Mouse (Mus musculus): ENCODE measurements around the gene Olfr1362.

Gene Olfr1362

DNA sequence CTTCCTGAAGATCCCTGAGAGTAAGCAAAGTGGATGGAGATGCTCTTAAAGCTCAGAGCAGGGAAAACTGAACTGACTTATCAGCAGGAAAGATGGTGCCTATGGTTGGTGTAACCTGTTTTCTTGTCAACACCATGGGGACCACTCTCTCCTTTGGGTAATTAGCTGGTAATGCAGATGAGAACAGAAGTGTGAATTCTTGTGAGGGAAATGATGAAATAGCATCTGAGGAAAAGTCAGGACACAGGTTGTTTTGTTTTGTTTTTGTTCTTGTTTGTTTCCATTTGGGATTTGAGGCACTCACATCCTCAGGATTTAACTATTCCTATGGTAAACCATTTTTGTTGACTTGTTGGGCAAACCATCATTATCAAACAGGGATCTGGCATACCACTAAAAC, at the start of gene Olfr1362:
Gene Olfr1362 (minus strand): TSS at position 101 of the 400 bp plus-strand sequence.
- DNase-seq (ENCODE audit: inconsistent age in 2 of 2, low spot score in 1 of 2), result no peak

DNA sequence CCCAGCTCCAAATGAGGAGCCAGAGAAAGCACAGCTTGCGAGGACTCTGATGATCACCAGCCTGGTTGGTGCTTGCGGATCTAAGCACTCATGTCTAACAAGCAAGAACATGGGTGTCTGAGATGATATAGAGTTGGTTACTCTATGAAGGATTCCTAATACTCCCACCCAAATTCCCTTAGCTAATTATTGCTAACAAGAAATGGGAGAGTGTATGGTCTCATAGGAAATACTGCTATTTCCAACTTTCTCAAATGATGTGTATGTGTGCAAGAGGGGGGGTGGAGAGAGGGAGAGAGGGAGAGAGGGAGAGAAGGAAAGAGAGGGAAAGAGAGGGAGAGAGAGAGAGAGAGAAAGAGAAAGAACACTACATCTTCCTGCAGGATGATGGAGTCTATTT, 49.5 kb upstream of the Olfr1362 start, which contains the start of gene Olfr1361:
Gene Olfr1361 (minus strand): TSS at position 101 of the 400 bp plus-strand sequence.
- DNase-seq (ENCODE audit: inconsistent age in 2 of 2, low spot score in 1 of 2), result no peak

DNA sequence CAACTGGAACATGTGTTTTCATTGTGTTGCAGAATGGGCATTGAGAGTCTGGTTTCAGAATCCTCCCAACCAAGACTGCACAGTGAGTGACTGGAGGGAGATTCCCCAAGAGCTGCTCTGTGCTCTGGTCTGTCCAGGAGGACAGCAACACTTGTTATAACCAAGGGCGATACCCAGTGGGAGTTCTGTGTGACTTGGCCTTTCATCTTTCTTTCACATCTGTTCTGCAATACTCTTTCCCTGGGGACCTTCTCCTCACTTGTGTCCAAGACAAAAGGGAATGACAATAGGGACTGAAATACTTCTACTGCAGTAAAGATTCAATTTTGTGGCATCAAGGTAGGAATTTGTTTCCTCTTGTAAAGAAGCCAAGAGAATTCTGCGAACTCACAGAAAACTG, 28.6 kb upstream of the Olfr1362 start, which contains the start of gene Olfr11:
Gene Olfr11 (minus strand): TSS at position 101 of the 400 bp plus-strand sequence.
- peak in 1 of 2 experiments; percentile 19 for DNase-seq (ENCODE audit: inconsistent age in 2 of 2, low spot score in 1 of 2)

DNA sequence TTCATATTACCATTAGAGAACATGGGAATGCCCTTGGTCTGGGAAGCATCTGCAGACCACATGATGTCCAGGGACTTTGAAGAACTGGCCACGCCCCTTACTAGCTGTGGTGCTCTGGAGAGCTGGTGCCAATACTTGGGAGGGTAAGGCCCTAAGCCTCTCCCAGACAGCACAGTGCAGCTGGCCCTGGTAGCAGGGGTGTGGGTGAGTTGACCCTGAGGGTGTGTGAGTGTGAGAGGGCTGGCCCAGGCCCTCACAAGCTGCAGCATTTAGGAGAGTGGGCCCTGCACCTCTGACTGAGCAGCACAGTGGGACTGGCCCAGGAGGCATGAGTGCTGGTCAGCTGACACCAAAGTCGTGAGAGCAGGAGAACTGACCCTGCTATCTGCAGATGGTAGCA, 22.2 kb downstream of the Olfr1362 start:
- no peak for DNase-seq (ENCODE audit: inconsistent age in 2 of 2, low spot score in 1 of 2)

DNA sequence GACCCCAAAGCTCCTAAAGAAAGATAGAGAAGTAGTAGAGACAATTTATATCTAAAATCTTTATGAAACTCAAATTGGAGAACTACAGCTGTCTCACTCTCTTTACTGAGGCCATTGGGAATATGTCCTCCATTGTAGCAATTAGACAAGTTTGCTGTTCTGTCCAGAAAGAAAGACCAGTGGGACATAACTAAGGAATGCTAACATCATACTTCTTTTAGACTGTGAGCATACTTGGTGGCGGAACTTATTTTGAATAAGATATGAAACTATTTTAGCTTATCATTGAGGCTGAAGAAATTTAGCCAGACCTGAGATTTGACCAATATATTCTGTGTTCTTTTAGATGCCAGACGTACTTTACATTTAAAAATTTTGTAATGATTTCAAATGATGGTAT, 32.2 kb downstream of the Olfr1362 start, which contains the start of gene Olfr1364:
Gene Olfr1364 (minus strand): TSS at position 101 of the 400 bp plus-strand sequence.
- no peak for DNase-seq (ENCODE audit: inconsistent age in 2 of 2, low spot score in 1 of 2)
